Mouse (Mus musculus) MEL (cell line): Measurements from ENCODE around the gene Grid1. TPM values are rescaled to one million over a fixed set of nuclear protein-coding genes. Genes with fewer than 3 reads are reported as not detected.

Source experiments
- DNase-seq: peaks from one replicate; pipeline ENCODE4 v3.0.0; 2011; ENCODE audit warnings: low read depth, low spot score
- H3K27ac ChIP-seq: 2 replicates; pipeline ENCODE4 v1.5.1; 2012; ENCODE audit warnings: low read depth, mild to moderate bottlenecking, control low read depth, low read length, moderate library complexity; ENCODE audit not compliant: control insufficient read depth
- H3K27me3 ChIP-seq, 2 experiments: fragments of 150-350 bp in 1 of 2; sonication (generic) in 1 of 2; 2 replicates each; pipeline ENCODE4 v1.6.1; 2012; ENCODE audit warnings: low read length in 2 of 2, mild to moderate bottlenecking in 2 of 2, improper control_type of control experiment in 1 of 2, moderate library complexity in 1 of 2; ENCODE audit not compliant: insufficient read depth in 2 of 2, control insufficient read depth in 1 of 2
- H3K36me3 ChIP-seq, 2 experiments: 2 replicates each; pipeline ENCODE4 v1.6.1; 2012 to 2014; ENCODE audit warnings: low read length in 2 of 2, improper control_type of control experiment in 1 of 2, inconsistent platforms in 1 of 2, mild to moderate bottlenecking in 1 of 2; ENCODE audit not compliant: insufficient read depth in 2 of 2, control insufficient read depth in 1 of 2
- H3K4me1 ChIP-seq, 2 experiments: fragments of 150-350 bp in 1 of 2; sonication (generic) in 1 of 2; 2 replicates each; pipeline ENCODE4 v1.6.1; 2012; ENCODE audit warnings: low read length in 2 of 2, improper control_type of control experiment in 1 of 2, mild to moderate bottlenecking in 1 of 2; ENCODE audit not compliant: insufficient read depth in 2 of 2, control insufficient read depth in 1 of 2
- H3K4me3 ChIP-seq, 2 experiments: fragments of 150-350 bp in 1 of 2; sonication (generic) in 1 of 2; 2 replicates each; pipeline ENCODE4 v1.5.1; 2012; ENCODE audit warnings: low read depth in 2 of 2, low read length in 2 of 2, mild to moderate bottlenecking in 2 of 2, moderate library complexity in 2 of 2, control low read depth in 1 of 2, improper control_type of control experiment in 1 of 2; ENCODE audit not compliant: control insufficient read depth in 1 of 2, insufficient read depth in 1 of 2
- H3K79me2 ChIP-seq: 2 replicates; pipeline ENCODE4 v1.6.1; 2012; ENCODE audit warnings: mild to moderate bottlenecking, low read length, moderate library complexity; ENCODE audit not compliant: control insufficient read depth, poor library complexity, insufficient read depth
- H3K9ac ChIP-seq: 2 replicates; pipeline ENCODE4 v1.6.1; 2012; ENCODE audit warnings: low read depth, mild to moderate bottlenecking, control low read depth, low read length, moderate library complexity; ENCODE audit not compliant: control insufficient read depth, poor library complexity, severe bottlenecking
- H3K9me3 ChIP-seq: fragments of 150-350 bp; sonication (generic); replicated peaks from 2 replicates; pipeline ENCODE4 v1.6.1; 2012; ENCODE audit warnings: mild to moderate bottlenecking, low read length, improper control_type of control experiment, moderate library complexity; ENCODE audit not compliant: insufficient read depth
- BHLHE40 ChIP-seq: IDR thresholded peaks from 2 replicates; pipeline ENCODE4 v1.6.1; 2012; ENCODE audit warnings: low read depth, mild to moderate bottlenecking, inconsistent platforms, low read length, improper control_type of control experiment, borderline replicate concordance
- CHD2 ChIP-seq: IDR thresholded peaks from 2 replicates; pipeline ENCODE4 v1.6.1; 2011; ENCODE audit warnings: low read length, improper control_type of control experiment
- E2F4 ChIP-seq: IDR thresholded peaks from 2 replicates; pipeline ENCODE4 v1.6.1; 2011; ENCODE audit warnings: low read depth, low read length, improper control_type of control experiment, borderline replicate concordance
- ELF1 ChIP-seq: IDR thresholded peaks from 2 replicates; pipeline ENCODE4 v1.6.1; 2014; ENCODE audit warnings: low read depth, mild to moderate bottlenecking, inconsistent platforms, low read length, improper control_type of control experiment, moderate library complexity
- GABPA ChIP-seq: IDR thresholded peaks from 2 replicates; pipeline ENCODE4 v1.6.1; 2012; ENCODE audit warnings: low read depth, mild to moderate bottlenecking, inconsistent platforms, low read length, improper control_type of control experiment, moderate library complexity
- JUND ChIP-seq: IDR thresholded peaks from 2 replicates; pipeline ENCODE4 v1.6.1; 2011; ENCODE audit warnings: low read depth, mild to moderate bottlenecking, improper control_type of control experiment, low read length
- MAFK ChIP-seq: IDR thresholded peaks from 2 replicates; pipeline ENCODE4 v1.6.1; 2011; ENCODE audit warnings: low read depth, mild to moderate bottlenecking, low read length, improper control_type of control experiment, borderline replicate concordance
- MAZ ChIP-seq: IDR thresholded peaks from 2 replicates; pipeline ENCODE4 v1.6.1; 2012; ENCODE audit warnings: low read depth, mild to moderate bottlenecking, inconsistent platforms, low read length, improper control_type of control experiment
- MYB ChIP-seq: IDR thresholded peaks from 2 replicates; pipeline ENCODE4 v1.6.1; 2011; ENCODE audit warnings: mild to moderate bottlenecking, low read depth, low read length, improper control_type of control experiment
- NELFE ChIP-seq: IDR thresholded peaks from 2 replicates; pipeline ENCODE4 v1.6.1; 2011; ENCODE audit warnings: low read depth, low read length, improper control_type of control experiment
- NRF1 ChIP-seq: IDR thresholded peaks from 2 replicates; pipeline ENCODE4 v1.6.1; 2014; ENCODE audit warnings: low read depth, mild to moderate bottlenecking, inconsistent platforms, low read length, improper control_type of control experiment, moderate library complexity; ENCODE audit not compliant: poor library complexity, insufficient read depth, severe bottlenecking
- POLR2A ChIP-seq, 2 experiments: IDR thresholded peaks; 2 replicates each; pipeline ENCODE4 v1.6.1; 2011 to 2012; ENCODE audit warnings: low read length in 2 of 2, mild to moderate bottlenecking in 2 of 2, control low read depth in 1 of 2, improper control_type of control experiment in 1 of 2, low read depth in 1 of 2, moderate library complexity in 1 of 2; ENCODE audit not compliant: control insufficient read depth in 1 of 2, insufficient read depth in 1 of 2, poor library complexity in 1 of 2
- POLR2AphosphoS5 ChIP-seq: IDR thresholded peaks from 2 replicates; pipeline ENCODE4 v1.6.1; 2012; ENCODE audit warnings: low read depth, borderline replicate concordance, mild to moderate bottlenecking, inconsistent platforms, low read length, moderate library complexity, mixed read lengths
- TBP ChIP-seq: IDR thresholded peaks from 2 replicates; pipeline ENCODE4 v1.8.0; 2011; ENCODE audit warnings: low read depth, low read length, improper control_type of control experiment
- TCF12 ChIP-seq: IDR thresholded peaks from 2 replicates; pipeline ENCODE4 v1.6.1; 2014; ENCODE audit warnings: low read depth, mild to moderate bottlenecking, inconsistent platforms, low read length, improper control_type of control experiment, moderate library complexity
- ZMIZ1 ChIP-seq: IDR thresholded peaks from 2 replicates; pipeline ENCODE4 v1.6.1; 2012; ENCODE audit warnings: low read depth, mild to moderate bottlenecking, inconsistent platforms, low read length, improper control_type of control experiment, moderate library complexity
- ZNF384 ChIP-seq: IDR thresholded peaks from 2 replicates; pipeline ENCODE4 v1.6.1; 2012; ENCODE audit warnings: low read depth, mild to moderate bottlenecking, inconsistent platforms, low read length, improper control_type of control experiment
- polyA plus RNA-seq, 2 experiments: library from polyadenylated mRNA; stranded (reverse) in 1 of 2; unstranded in 1 of 2; fragments of >175 nt in 1 of 2; fragments of >200 nt in 1 of 2; gene quantifications; 2 replicates each; pipeline versions ENCODE4 v1.2.1 to v1.2.4; 2012; ENCODE audit warnings: low replicate concordance in 2 of 2, low read depth in 1 of 2; ENCODE audit not compliant: insufficient read length in 2 of 2, insufficient read depth in 1 of 2, missing spikeins in 1 of 2
- total RNA-seq: library from RNA; depleted of rRNA; stranded (reverse); fragments of 300-350 nt; gene quantifications from 2 replicates; pipeline ENCODE4 v1.2.3, GENCODE M21; 2012

Grid1 gene
- total and polyA plus RNA-seq, 3 experiments = not detected

DNA sequence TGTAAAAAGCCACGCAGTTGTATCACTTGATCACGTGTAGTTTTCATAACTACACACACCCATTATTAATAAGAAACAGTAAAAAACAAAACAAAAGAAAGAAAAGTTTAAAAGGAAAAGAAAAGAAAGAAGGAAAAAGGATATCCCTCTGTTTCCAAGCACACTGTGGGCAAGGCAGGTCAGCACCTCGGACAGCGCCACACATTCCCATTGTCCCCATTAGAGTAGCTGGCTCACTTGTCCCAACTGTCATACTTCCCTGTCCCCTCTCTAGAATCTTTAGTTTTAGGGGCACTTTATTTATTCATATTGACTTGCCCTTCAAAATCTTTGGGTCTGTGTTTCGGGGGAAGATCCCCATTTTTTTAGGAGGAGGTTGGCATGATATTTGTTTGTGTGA is 47.4 kb downstream of the Grid1 start:
- H3K27me3 ChIP-seq = no peaks in the 10 kb centered on the region
- H3K9ac ChIP-seq = no peak overlapping the region
- TF ChIP-seq NELFE (no peak), CHD2 (no peak), TCF12 (no peak)
- TF ChIP-seq, all 39 proteins: peak for 0
- Histone ChIP-seq H3K4me1 (no peaks in the 10 kb centered on the region), H3K27ac (no peak overlapping the region), H3K4me3 (no peak overlapping the region), H3K36me3 (no peaks in the 10 kb centered on the region), H3K9me3 (no peaks in the 10 kb centered on the region), H3K79me2 (no peaks in the 10 kb centered on the region)
- peak; percentile 38 for DNase-seq

GRCm38 (mm10) chr14:34868513-34869260 is 48.8 kb downstream of the Grid1 start:
- Histone ChIP-seq H3K9ac (no peak overlapping the region), H3K36me3 (no peaks in the 10 kb centered on the region), H3K9me3 (no peaks in the 10 kb centered on the region), H3K27me3 (no peaks in the 10 kb centered on the region), H3K79me2 (no peaks in the 10 kb centered on the region)
- TF ChIP-seq NRF1 (no peak), POLR2A (IDR thresholded peaks at IDR 0.05; ENCODE audit: control insufficient read depth in 1 of 2, insufficient read depth in 1 of 2, low read depth in 1 of 2, low read length in 2 of 2, poor library complexity in 1 of 2) (no peak), ZNF384 (no peak), NELFE (no peak), E2F4 (no peak), TCF12 (no peak), ZMIZ1 (no peak), POLR2AphosphoS5 (no peak), MAFK (no peak), ELF1 (no peak), MYB (no peak), GABPA (no peak), BHLHE40 (no peak), MAZ (no peak), TBP (no peak), JUND (no peak)
- TF ChIP-seq, all 39 proteins: peak for 0
- H3K4me1 ChIP-seq = no peaks in the 10 kb centered on the region
- H3K27ac ChIP-seq = no peak overlapping the region
- DNase-seq = no peak
- H3K4me3 ChIP-seq = no peak overlapping the region
